Mouse (Mus musculus) hindbrain, embryonic 16.5 days (tissue): ENCODE results near the gene AI182371. TPM values are rescaled to one million over a fixed set of nuclear protein-coding genes. Genes with fewer than 3 reads are reported as not detected.

Experiments
- ATAC-seq: fragments of 200-750 bp; cut with Nextera tagmentation; 2 replicates; pipeline ENCODE4 v1.8.0; 2017; ENCODE audit warnings: moderate TSS enrichment, moderate library complexity
- H3K27ac ChIP-seq: fragments of 300-500 bp; sonication (generic); 2 replicates; pipeline ENCODE4 v1.5.1; 2014; ENCODE audit warnings: low read depth, mild to moderate bottlenecking, control low read depth, low read length, moderate library complexity
- H3K27me3 ChIP-seq: fragments of 300-500 bp; sonication (generic); replicated peaks from 2 replicates; pipeline ENCODE4 v1.6.1; 2014; ENCODE audit warnings: low read length; ENCODE audit not compliant: control insufficient read depth, insufficient read depth
- H3K36me3 ChIP-seq: fragments of 300-500 bp; sonication (generic); 2 replicates; pipeline ENCODE4 v1.6.1; 2014; ENCODE audit warnings: mild to moderate bottlenecking, low read length, moderate library complexity, mixed read lengths; ENCODE audit not compliant: control insufficient read depth, insufficient read depth
- H3K4me1 ChIP-seq: fragments of 300-500 bp; sonication (generic); 2 replicates; pipeline ENCODE4 v1.6.1; 2014; ENCODE audit warnings: low read depth, low read length; ENCODE audit not compliant: control insufficient read depth, insufficient read depth
- H3K4me2 ChIP-seq: fragments of 300-500 bp; sonication (generic); 2 replicates; pipeline ENCODE4 v1.6.1; 2014; ENCODE audit warnings: mild to moderate bottlenecking, low read length, control low read depth, moderate library complexity
- H3K4me3 ChIP-seq: fragments of 300-500 bp; sonication (generic); 2 replicates; pipeline ENCODE4 v1.5.1; 2014; ENCODE audit warnings: mild to moderate bottlenecking, low read length, control low read depth, moderate library complexity
- H3K9ac ChIP-seq: fragments of 300-500 bp; sonication (generic); 2 replicates; pipeline ENCODE4 v1.6.1; 2014; ENCODE audit warnings: low read depth, mild to moderate bottlenecking, control low read depth, low read length, moderate library complexity
- H3K9me3 ChIP-seq: fragments of 300-500 bp; sonication (generic); 2 replicates; pipeline ENCODE4 v1.6.1; 2014; ENCODE audit warnings: mild to moderate bottlenecking, low read length, moderate library complexity; ENCODE audit not compliant: control insufficient read depth
- WGBS: fragments of 180-500 bp; shearing (Covaris S2); extraction: QIAGEN DNeasy Blood & Tissue Kit; methylation state at CpG from one replicate; pipeline ENCODE4 v1.1.7; 2014; 5-methylcytosine and 5-hydroxymethylcytosine counted together
- polyA plus RNA-seq: library from polyadenylated mRNA; unstranded; fragments of >200 nt; fragmentation: Nextera tagmentation; extraction: Ambion mirVana; gene quantifications from 2 replicates; pipeline ENCODE4 v1.2.1, GENCODE M21; 2015

AI182371 gene
- polyA plus RNA-seq, 1 experiment from 2014 or later = 0.60 TPM

DNA sequence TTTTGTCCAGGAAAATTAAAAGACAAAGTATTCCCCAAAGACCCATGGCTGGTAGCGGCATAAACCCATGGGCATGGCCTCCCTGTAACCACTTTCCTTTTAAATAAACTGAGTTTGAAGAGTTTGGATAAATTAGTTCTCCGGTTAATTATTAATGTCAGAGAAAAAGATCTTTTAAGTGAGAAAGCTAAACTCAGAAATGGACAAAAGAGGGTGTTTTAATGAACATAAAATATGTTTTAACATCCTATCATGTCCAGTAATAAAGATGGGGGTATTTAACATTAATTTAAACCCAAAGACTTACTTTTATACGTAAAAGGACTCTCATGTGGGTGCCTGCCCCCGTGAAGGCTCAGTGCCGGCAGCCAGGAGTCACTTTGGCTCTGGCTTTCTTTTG lies 40.0 kb downstream of the AI182371 start, which contains the start of gene Hc:
TSS of gene Hc (minus strand) at position 101 of the 400 bp plus-strand sequence.
- 88% methylated on average over 5 of the region's 5 CpGs for WGBS
- Histone ChIP-seq H3K27me3 (no peaks in the 10 kb centered on the region), H3K36me3 (no peaks in the 10 kb centered on the region), H3K9ac (no peak within 1 kb of the TSS), H3K27ac (no peak within 1 kb of the TSS), H3K4me1 (no peaks in the 10 kb centered on the region), H3K4me3 (no peak within 1 kb of the TSS), H3K4me2 (no peak within 1 kb of the TSS), H3K9me3 (no peaks in the 10 kb centered on the region)
- ATAC-seq = no peak

DNA sequence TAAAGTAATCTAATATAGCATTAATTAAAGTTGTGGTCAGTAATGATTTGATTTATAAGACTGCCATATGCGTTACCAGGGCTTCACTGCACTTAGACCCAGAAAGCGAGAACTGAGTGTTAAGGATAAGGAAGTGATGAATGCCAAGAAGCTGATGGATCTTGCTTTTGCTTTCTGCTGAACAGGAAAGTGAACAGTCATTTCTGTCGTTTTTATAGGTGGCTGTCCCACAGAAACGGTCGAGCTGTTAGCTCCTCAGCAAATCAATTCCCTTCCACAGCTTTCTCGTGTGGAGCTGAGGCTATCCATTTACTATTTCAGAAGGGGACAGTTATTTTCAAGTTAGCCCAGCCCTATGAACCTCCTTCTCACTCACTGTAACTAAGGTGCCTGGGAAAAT lies 40.4 kb downstream of the AI182371 start:
- no peak overlapping the region for H3K9ac ChIP-seq
- no peaks in the 10 kb centered on the region for H3K4me1 ChIP-seq
- H3K9me3 ChIP-seq = no peaks in the 10 kb centered on the region
- H3K4me2 ChIP-seq = no peak overlapping the region
- no peak overlapping the region for H3K4me3 ChIP-seq
- H3K27ac ChIP-seq = no peak overlapping the region
- 71% methylated on average over 6 of the region's 6 CpGs for WGBS
- ATAC-seq = no peak
- no peaks in the 10 kb centered on the region for H3K27me3 ChIP-seq
- H3K36me3 ChIP-seq = no peaks in the 10 kb centered on the region

DNA sequence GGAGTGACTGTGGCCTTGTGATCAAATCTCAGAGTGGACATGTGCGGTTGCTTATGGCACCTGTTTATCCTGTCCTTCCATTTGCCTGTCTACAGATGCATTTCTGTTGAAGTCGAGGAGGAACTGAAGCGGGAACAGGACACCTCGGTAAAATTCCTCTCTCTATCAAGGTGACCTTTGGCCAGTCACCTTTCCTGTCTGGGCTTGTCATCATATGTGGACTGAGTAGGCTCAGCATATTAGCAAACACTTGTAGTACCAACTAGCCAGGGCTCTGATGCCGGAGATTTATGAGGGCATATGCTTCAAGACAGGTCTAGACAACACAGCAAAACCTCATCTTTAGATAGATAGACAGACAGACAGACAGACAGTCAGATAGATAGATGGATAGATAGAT lies 41.1 kb downstream of the AI182371 start:
- no peaks in the 10 kb centered on the region for H3K9me3 ChIP-seq
- H3K27ac ChIP-seq = no peak overlapping the region
- no peaks in the 10 kb centered on the region for H3K36me3 ChIP-seq
- H3K4me2 ChIP-seq = no peak overlapping the region
- 95% methylated on average over 5 of the region's 5 CpGs for WGBS
- H3K9ac ChIP-seq = no peak overlapping the region
- no peaks in the 10 kb centered on the region for H3K27me3 ChIP-seq
- no peak for ATAC-seq
- no peak overlapping the region for H3K4me3 ChIP-seq
- no peaks in the 10 kb centered on the region for H3K4me1 ChIP-seq

DNA sequence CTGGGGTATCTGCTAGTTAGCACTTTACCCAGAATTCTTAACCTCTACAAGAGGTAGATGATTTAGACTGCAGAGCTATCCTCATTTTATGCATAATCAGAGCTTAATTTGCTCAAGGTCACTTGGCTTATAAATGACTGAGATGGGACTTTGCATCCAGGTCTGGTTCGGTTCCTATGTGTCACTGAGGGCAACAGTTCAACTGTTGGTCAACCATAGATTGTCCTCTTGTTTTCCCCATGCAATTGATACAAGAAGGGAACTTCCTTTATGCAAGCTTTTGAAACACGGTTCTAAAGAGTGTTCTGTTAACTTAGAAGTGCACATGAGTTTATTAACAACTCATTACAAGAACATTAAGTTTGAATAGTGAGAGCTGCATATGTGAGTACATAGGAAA lies 43.0 kb downstream of the AI182371 start:
- no peak overlapping the region for H3K9ac ChIP-seq
- no peak for ATAC-seq
- H3K27me3 ChIP-seq = no peaks in the 10 kb centered on the region
- no peak overlapping the region for H3K4me2 ChIP-seq
- no peaks in the 10 kb centered on the region for H3K36me3 ChIP-seq
- WGBS = 91% methylated on average over 2 of the region's 2 CpGs
- no peak overlapping the region for H3K4me3 ChIP-seq
- no peak overlapping the region for H3K27ac ChIP-seq
- no peaks in the 10 kb centered on the region for H3K9me3 ChIP-seq
- H3K4me1 ChIP-seq = no peaks in the 10 kb centered on the region

DNA sequence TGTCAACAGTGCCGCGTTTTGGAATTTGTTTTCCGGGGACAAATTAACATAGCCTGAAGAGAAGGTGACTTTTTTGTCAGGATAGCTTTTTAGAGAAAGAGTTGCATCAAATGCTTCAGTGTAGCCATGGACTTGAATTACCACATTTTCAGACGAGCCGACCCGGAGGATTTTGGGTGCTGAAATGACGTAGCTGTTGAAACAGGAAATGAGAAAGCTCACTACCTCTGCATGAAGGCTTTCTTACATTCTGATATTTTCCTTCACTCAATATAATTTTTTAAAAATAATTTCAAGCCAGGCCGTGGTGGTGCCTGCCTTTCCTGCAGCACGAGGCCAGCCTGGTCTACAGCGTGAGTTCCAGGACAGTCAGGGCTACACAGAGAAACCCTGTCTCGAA lies 44.1 kb downstream of the AI182371 start:
- H3K36me3 ChIP-seq = no peaks in the 10 kb centered on the region
- no peak overlapping the region for H3K9ac ChIP-seq
- ATAC-seq = no peak
- no peaks in the 10 kb centered on the region for H3K4me1 ChIP-seq
- no peaks in the 10 kb centered on the region for H3K27me3 ChIP-seq
- H3K27ac ChIP-seq = no peak overlapping the region
- H3K9me3 ChIP-seq = no peaks in the 10 kb centered on the region
- H3K4me3 ChIP-seq = no peak overlapping the region
- WGBS = 88% methylated on average over 11 of the region's 11 CpGs
- H3K4me2 ChIP-seq = no peak overlapping the region

DNA sequence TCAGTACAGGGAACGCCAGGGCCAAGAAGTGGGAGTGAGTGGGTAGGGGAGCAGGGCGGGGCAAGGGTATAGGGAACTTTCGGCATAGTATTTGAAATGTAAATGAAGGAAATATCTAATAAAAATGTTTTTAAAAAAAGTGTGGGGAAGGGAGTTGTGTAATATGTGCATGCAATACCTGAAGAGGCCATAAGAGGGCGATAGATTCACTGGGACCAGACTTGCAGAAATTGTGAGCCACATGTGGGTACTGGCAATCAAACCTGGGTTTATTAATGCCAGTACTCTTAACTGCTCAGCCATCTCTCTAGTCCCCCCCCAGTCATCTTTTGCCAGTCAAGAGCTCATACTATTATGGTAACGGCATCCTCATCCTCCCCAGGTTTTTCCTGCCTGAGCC lies 52.5 kb downstream of the AI182371 start:
- Histone ChIP-seq H3K9ac (no peak overlapping the region), H3K4me1 (no peaks in the 10 kb centered on the region), H3K27me3 (no peaks in the 10 kb centered on the region), H3K27ac (no peak overlapping the region), H3K4me2 (no peak overlapping the region), H3K36me3 (no peaks in the 10 kb centered on the region), H3K9me3 (no peaks in the 10 kb centered on the region), H3K4me3 (no peak overlapping the region)
- 39% methylated on average over 5 of the region's 5 CpGs for WGBS
- ATAC-seq = no peak

DNA sequence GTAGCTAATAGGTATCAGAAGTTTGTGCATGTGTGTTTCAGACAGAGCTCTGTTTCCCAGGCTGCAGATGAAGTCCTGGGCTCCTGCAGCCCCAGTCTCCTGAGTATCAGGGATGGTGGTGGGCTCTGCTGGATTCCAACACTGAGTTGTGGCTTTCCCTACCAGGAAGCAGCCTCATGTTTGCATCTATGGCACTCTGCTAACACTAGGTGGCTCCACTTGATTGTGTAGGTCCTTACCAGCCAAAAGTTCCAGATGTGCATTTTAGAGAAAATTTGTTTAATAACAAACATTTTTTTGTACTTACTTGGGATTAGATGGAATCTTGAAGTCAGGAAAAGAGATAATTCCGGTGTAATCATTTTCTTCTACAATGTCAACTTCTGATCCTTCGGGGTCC lies 56.4 kb downstream of the AI182371 start:
- Histone ChIP-seq H3K27ac (no peak overlapping the region), H3K4me1 (no peaks in the 10 kb centered on the region), H3K36me3 (no peaks in the 10 kb centered on the region), H3K9ac (no peak overlapping the region), H3K4me2 (no peak overlapping the region), H3K27me3 (no peaks in the 10 kb centered on the region), H3K9me3 (peaks cover 10% of the 10 kb centered on the region), H3K4me3 (no peak overlapping the region)
- ATAC-seq = no peak
- 72% methylated on average over 2 of the region's 2 CpGs for WGBS

DNA sequence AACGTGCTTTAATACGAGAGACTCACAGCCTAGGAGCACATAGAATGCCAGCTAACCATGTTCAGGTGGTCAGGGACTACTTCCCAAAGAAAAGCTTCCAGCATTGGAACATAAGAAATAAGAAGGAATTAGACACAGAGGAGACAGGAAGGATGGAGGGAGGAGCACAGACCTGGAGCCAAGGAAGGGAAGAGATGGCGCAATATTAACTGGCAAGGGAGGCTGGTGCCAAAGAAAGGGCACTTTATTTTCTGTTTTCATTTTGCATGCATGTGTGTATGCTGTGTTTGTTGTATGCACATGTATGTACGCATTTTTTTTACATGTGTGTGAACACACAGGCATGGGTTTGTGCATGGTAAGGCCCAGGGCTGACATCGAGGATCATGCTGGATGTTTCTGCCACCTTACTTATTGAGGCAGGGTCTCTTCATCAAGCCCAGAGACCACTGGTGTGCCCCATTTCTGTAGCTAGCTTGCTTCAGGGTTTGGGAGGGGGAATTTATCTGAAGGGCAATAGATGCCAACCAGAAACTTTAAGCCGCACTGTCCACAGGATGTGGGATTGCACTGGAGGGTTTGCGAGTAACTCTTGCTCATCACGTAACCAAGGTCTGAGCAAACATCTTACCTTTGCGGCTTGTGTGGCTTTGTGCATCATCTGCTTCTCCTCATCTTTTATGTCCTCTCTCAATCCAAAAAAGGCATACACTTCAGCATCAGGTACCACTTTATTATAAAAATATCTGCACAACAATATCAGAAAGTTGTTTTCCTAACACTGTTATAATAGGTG lies 62.6 kb downstream of the AI182371 start:
- no peak overlapping the region for H3K9ac ChIP-seq
- peaks cover 10% of the 10 kb centered on the region for H3K9me3 ChIP-seq
- ATAC-seq = no peak
- no peaks in the 10 kb centered on the region for H3K27me3 ChIP-seq
- no peaks in the 10 kb centered on the region for H3K36me3 ChIP-seq
- no peaks in the 10 kb centered on the region for H3K4me1 ChIP-seq
- WGBS = 91% methylated on average over 9 of the region's 9 CpGs
- no peak overlapping the region for H3K4me2 ChIP-seq
- no peak overlapping the region for H3K27ac ChIP-seq
- H3K4me3 ChIP-seq = no peak overlapping the region
